Mouse (Mus musculus) forebrain, postnatal 0 days (tissue): Measurements from ENCODE around the gene Pth2r. TPM values are rescaled to one million over a fixed set of nuclear protein-coding genes. Genes with fewer than 3 reads are reported as not detected.
A peak's percentile ranks its signal among the peaks of the same experiment; 100 is the strongest.

Experiments
- ATAC-seq: fragments of 200-750 bp; cut with Nextera tagmentation; 2 replicates; pipeline ENCODE4 v1.8.0; 2017; ENCODE audit warnings: mild to moderate bottlenecking, moderate library complexity
- DNase-seq: peaks from one replicate; pipeline ENCODE4 v3.0.0-alpha.2; 2015
- H3K27ac ChIP-seq: fragments of 300-500 bp; sonication (generic); 2 replicates; pipeline ENCODE4 v1.5.1; 2014; ENCODE audit warnings: low read depth, mild to moderate bottlenecking, antibody characterized with exemption, low read length, moderate library complexity, mixed read lengths
- H3K27me3 ChIP-seq: fragments of 300-500 bp; sonication (generic); 2 replicates; pipeline ENCODE4 v1.6.1; 2014; ENCODE audit warnings: mild to moderate bottlenecking, low read length, mixed read lengths; ENCODE audit not compliant: insufficient read depth
- H3K36me3 ChIP-seq: fragments of 300-500 bp; sonication (generic); 2 replicates; pipeline ENCODE4 v1.6.1; 2014; ENCODE audit warnings: mild to moderate bottlenecking, moderate library complexity; ENCODE audit not compliant: insufficient read depth
- H3K4me1 ChIP-seq: fragments of 300-500 bp; sonication (generic); 2 replicates; pipeline ENCODE4 v1.6.1; 2014; ENCODE audit warnings: antibody characterized with exemption; ENCODE audit not compliant: insufficient read depth
- H3K4me2 ChIP-seq: fragments of 300-500 bp; sonication (generic); 2 replicates; pipeline ENCODE4 v1.6.1; 2014; ENCODE audit warnings: low read depth, mild to moderate bottlenecking, moderate library complexity
- H3K4me3 ChIP-seq: fragments of 300-500 bp; sonication (generic); 2 replicates; pipeline ENCODE4 v1.5.1; 2014; ENCODE audit warnings: low read depth, low read length, mixed read lengths
- H3K9ac ChIP-seq: fragments of 300-500 bp; sonication (generic); 2 replicates; pipeline ENCODE4 v1.6.1; 2014; ENCODE audit warnings: mild to moderate bottlenecking
- H3K9me3 ChIP-seq: fragments of 300-500 bp; sonication (generic); 2 replicates; pipeline ENCODE4 v1.6.1; 2016; ENCODE audit warnings: low read length
- CTCF ChIP-seq: sonication (generic); IDR thresholded peaks from 2 replicates; pipeline ENCODE4 v1.5.1; 2016; ENCODE audit warnings: antibody characterized with exemption, control low read depth, low read depth
- WGBS: fragments of 180-500 bp; shearing (Covaris S2); extraction: QIAGEN DNeasy Blood & Tissue Kit; methylation state at CpG from one replicate; pipeline ENCODE4 v1.1.7; 2014; 5-methylcytosine and 5-hydroxymethylcytosine counted together
- polyA plus RNA-seq: library from polyadenylated mRNA; unstranded; fragments of >200 nt; fragmentation: Nextera tagmentation; extraction: Ambion mirVana; gene quantifications from 2 replicates; pipeline ENCODE4 v1.2.1, GENCODE M21; 2015
- total RNA-seq: library from RNA; depleted of rRNA; stranded (reverse); fragments of >200 nt; gene quantifications from 2 replicates; pipeline ENCODE4 v1.2.3, GENCODE M21; 2014; rRNA removed

The Pth2r gene
- total and polyA plus RNA-seq, 2 experiments from 2014 or later, result 2.6 TPM

GRCm38 (mm10) chr1:65352979-65353378 is 71.1 kb downstream of the Pth2r start:
- no peak for ATAC-seq

GRCm38 (mm10) chr1:65354153-65354552 is 72.3 kb downstream of the Pth2r start:
- no peak overlapping the region for H3K9ac ChIP-seq
- no peak for TF ChIP-seq CTCF
- no peaks in the 10 kb centered on the region for H3K36me3 ChIP-seq
- DNase-seq, result no peak
- no peak for ATAC-seq
- no peak overlapping the region for H3K4me2 ChIP-seq
- H3K4me1 ChIP-seq, result no peaks in the 10 kb centered on the region
- no peaks in the 10 kb centered on the region for H3K27me3 ChIP-seq
- no peak overlapping the region for H3K27ac ChIP-seq
- H3K4me3 ChIP-seq, result no peak overlapping the region
- H3K9me3 ChIP-seq, result no peaks in the 10 kb centered on the region

More at GRCm38 (mm10) chr1:65352979-65353378, 71.1 kb downstream of the Pth2r start:
- Histone ChIP-seq H3K27ac (no peak overlapping the region), H3K9me3 (no peaks in the 10 kb centered on the region), H3K4me2 (no peak overlapping the region), H3K4me1 (no peaks in the 10 kb centered on the region), H3K9ac (no peak overlapping the region), H3K36me3 (no peaks in the 10 kb centered on the region), H3K4me3 (no peak overlapping the region), H3K27me3 (no peaks in the 10 kb centered on the region)
- no peak for TF ChIP-seq CTCF
- 32% methylated on average over 2 of the region's 2 CpGs for WGBS
- no peak for DNase-seq

- WGBS, result 34% methylated on average over 15 of the region's 15 CpGs
- no peaks in the 10 kb centered on the region for H3K9me3 ChIP-seq
- TF ChIP-seq CTCF, result peak; percentile 42
- peak; percentile 1 for DNase-seq
- no peak for ATAC-seq
- H3K27me3 ChIP-seq, result no peaks in the 10 kb centered on the region
- no peak overlapping the region for H3K4me2 ChIP-seq
- no peak overlapping the region for H3K4me3 ChIP-seq
- H3K4me1 ChIP-seq, result no peaks in the 10 kb centered on the region
- H3K36me3 ChIP-seq, result no peaks in the 10 kb centered on the region
- no peak overlapping the region for H3K27ac ChIP-seq
- no peak overlapping the region for H3K9ac ChIP-seq
These were observed 106.5 kb downstream of the Pth2r start for GRCm38 (mm10) chr1:65388328-65388727.

GRCm38 (mm10) chr1:65389621-65390020 is 107.8 kb downstream of the Pth2r start:
- H3K36me3 ChIP-seq, result no peaks in the 10 kb centered on the region
- H3K9ac ChIP-seq, result no peak overlapping the region
- DNase-seq, result no peak
- no peak overlapping the region for H3K27ac ChIP-seq
- H3K4me1 ChIP-seq, result no peaks in the 10 kb centered on the region
- H3K4me2 ChIP-seq, result no peak overlapping the region
- no peak for ATAC-seq
- H3K27me3 ChIP-seq, result no peaks in the 10 kb centered on the region
- H3K9me3 ChIP-seq, result no peaks in the 10 kb centered on the region
- no peak for TF ChIP-seq CTCF
- no peak overlapping the region for H3K4me3 ChIP-seq
- WGBS, result 98% methylated on average over 15 of the region's 15 CpGs

- no peak overlapping the region for H3K9ac ChIP-seq
- no peaks in the 10 kb centered on the region for H3K9me3 ChIP-seq
- no peak overlapping the region for H3K4me2 ChIP-seq
- TF ChIP-seq CTCF, result no peak
- no peaks in the 10 kb centered on the region for H3K4me1 ChIP-seq
- no peak overlapping the region for H3K4me3 ChIP-seq
- no peaks in the 10 kb centered on the region for H3K36me3 ChIP-seq
- H3K27ac ChIP-seq, result no peak overlapping the region
- no peak for DNase-seq
- 66% methylated on average over 5 of the region's 5 CpGs for WGBS
- no peaks in the 10 kb centered on the region for H3K27me3 ChIP-seq
- ATAC-seq, result no peak
These were observed 125.6 kb downstream of the Pth2r start for GRCm38 (mm10) chr1:65407441-65407840.

- no peak for TF ChIP-seq CTCF
- Histone ChIP-seq H3K36me3 (no peaks in the 10 kb centered on the region), H3K27me3 (no peaks in the 10 kb centered on the region), H3K4me2 (no peak overlapping the region), H3K27ac (no peak overlapping the region), H3K9ac (no peak overlapping the region), H3K9me3 (no peaks in the 10 kb centered on the region), H3K4me1 (no peaks in the 10 kb centered on the region), H3K4me3 (no peak overlapping the region)
- WGBS, result 97% methylated on average over 2 of the region's 2 CpGs
- ATAC-seq, result no peak
- no peak for DNase-seq
These were observed 139.1 kb downstream of the Pth2r start for GRCm38 (mm10) chr1:65420909-65421308.

GRCm38 (mm10) chr1:65422501-65423010 is 140.7 kb downstream of the Pth2r start:
- Histone ChIP-seq H3K27me3 (no peaks in the 10 kb centered on the region), H3K27ac (no peak overlapping the region), H3K4me3 (no peak overlapping the region), H3K4me2 (no peak overlapping the region), H3K9ac (no peak overlapping the region), H3K9me3 (no peaks in the 10 kb centered on the region), H3K4me1 (no peaks in the 10 kb centered on the region), H3K36me3 (no peaks in the 10 kb centered on the region)
- no peak for DNase-seq
- no peak for ATAC-seq
- TF ChIP-seq CTCF, result no peak

Other genes starting within 250 kb of the Pth2r start
- not detected in 2 replicates for gene Akr1cl, start 249.3 kb upstream of the Pth2r start, total RNA-seq
- gene Akr1cl, start 249.3 kb upstream of the Pth2r start, polyA plus RNA-seq, result not detected in 2 replicates
- not detected in 2 replicates for gene Cryge, start 230.9 kb upstream of the Pth2r start, total RNA-seq
- gene Cryge, start 230.9 kb upstream of the Pth2r start, polyA plus RNA-seq, result not detected in 2 replicates
- gene Crygd, start 218.6 kb upstream of the Pth2r start, total RNA-seq, result not detected in 2 replicates
- not detected in 2 replicates for gene Crygd, start 218.6 kb upstream of the Pth2r start, polyA plus RNA-seq
- not detected in 2 replicates for gene Crygc, start 208.4 kb upstream of the Pth2r start, total RNA-seq
- gene Crygc, start 208.4 kb upstream of the Pth2r start, polyA plus RNA-seq, result not detected in 2 replicates
- not detected in 2 replicates for gene Crygb, start 199.8 kb upstream of the Pth2r start, total RNA-seq
- 0.31 and 0.52 TPM in 2 replicates for gene Crygb, start 199.8 kb upstream of the Pth2r start, polyA plus RNA-seq
- not detected in 2 replicates for gene Cryga, start 178.7 kb upstream of the Pth2r start, total RNA-seq
- 0.39 and 0.44 TPM in 2 replicates for gene Cryga, start 178.7 kb upstream of the Pth2r start, polyA plus RNA-seq
- gene Gm28845, start 162.5 kb upstream of the Pth2r start, total RNA-seq, result 0.92 TPM in 1 of 2 replicates, not detected in the other
- 0.52 TPM in 1 of 2 replicates, not detected in the other for gene Gm28845, start 162.5 kb upstream of the Pth2r start, polyA plus RNA-seq
- gene D630023F18Rik, start 158.8 kb upstream of the Pth2r start, total RNA-seq, result 6.5 and 9.8 TPM in 2 replicates
- 8.2 and 12.3 TPM in 2 replicates for gene D630023F18Rik, start 158.8 kb upstream of the Pth2r start, polyA plus RNA-seq
- 366 and 375 TPM in 2 replicates for gene Idh1, start 95.6 kb upstream of the Pth2r start, total RNA-seq
- 436 and 453 TPM in 2 replicates for gene Idh1, start 95.6 kb upstream of the Pth2r start, polyA plus RNA-seq
- gene Pikfyve, start 95.4 kb upstream of the Pth2r start, total RNA-seq, result 33.6 and 42.6 TPM in 2 replicates
- 8.3 and 9.9 TPM in 2 replicates for gene Pikfyve, start 95.4 kb upstream of the Pth2r start, polyA plus RNA-seq